Mouse (Mus musculus): ENCODE results near the gene Zfp184. TPM values are rescaled to one million over a fixed set of nuclear protein-coding genes. Genes with fewer than 3 reads are reported as not detected.
A peak's percentile ranks its signal among the peaks of the same experiment; 100 is the strongest.

Gene Zfp184
- polyA plus RNA-seq, 2 experiments = 0.41 to 0.50 TPM

DNA sequence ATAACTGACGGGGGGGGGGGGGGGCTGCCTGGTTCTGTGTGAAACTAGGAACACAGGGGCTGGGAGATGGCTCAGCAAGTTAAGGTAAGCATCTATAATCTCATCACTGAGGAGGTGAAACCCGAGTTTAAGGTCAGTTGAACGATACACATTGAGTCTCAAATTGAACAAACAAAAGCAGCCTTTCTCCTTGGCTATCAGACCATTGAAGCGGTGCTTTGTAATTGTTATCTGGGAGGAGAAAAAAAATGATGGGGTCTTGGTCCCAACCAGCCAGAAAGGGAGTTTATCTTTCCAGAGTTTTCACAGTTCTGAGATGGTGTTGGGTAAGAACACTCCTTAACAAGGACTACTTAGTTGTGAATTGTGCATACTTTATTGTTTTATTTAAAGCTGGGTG, 52.9 kb downstream of the Zfp184 start:
- 20% methylated on average over 4 of the region's 4 CpGs for WGBS (ENCODE audit: insufficient replicate concordance)
- H3K4me3 ChIP-seq (ENCODE audit: insufficient read depth in 1 of 2, low read depth in 2 of 2, low read length in 2 of 2) = no peak overlapping the region

DNA sequence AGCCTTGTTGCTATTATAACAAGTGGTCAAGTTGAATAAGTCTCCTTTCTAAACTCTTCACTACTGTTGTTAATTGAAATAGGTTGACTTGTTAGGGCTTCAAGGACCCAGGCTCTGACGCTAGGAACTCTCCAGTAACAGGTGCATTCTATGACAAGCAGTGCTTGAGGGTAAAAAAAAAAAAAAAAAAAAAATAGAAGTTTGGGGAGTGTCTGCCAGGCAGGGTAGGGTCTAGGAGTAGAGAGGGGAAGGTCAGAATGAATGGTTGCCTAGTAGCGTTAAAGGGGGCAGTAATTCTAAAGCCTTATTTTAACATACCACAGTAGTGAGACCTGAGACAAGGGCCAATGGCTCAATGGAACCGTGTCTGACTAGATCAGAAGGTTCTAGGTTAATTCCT, 53.5 kb downstream of the Zfp184 start:
- H3K4me3 ChIP-seq (ENCODE audit: insufficient read depth in 1 of 2, low read depth in 2 of 2, low read length in 2 of 2) = no peak overlapping the region

More for the DNA sequence above, 52.9 kb downstream of the Zfp184 start:
- Histone ChIP-seq H3K27ac (no peak overlapping the region), H3K4me2 (ENCODE audit: low read depth) (peak overlapping the region; percentile 74; the same call in 1 of the 2 replicates), H3K9me3 (ENCODE audit: control insufficient read depth, low read length) (no peaks in the 10 kb centered on the region), H3K4me1 (replicated peaks; ENCODE audit: control insufficient read depth in 2 of 2, insufficient read depth in 2 of 2, low read length in 1 of 2) (peaks cover 0 to 27% of the 10 kb centered on the region in 2 experiments; a peak in 3 of 4 replicates), H3K36me3 (replicated peaks; ENCODE audit: control insufficient read depth, insufficient read depth, low read depth) (no peaks in the 10 kb centered on the region), H3K9ac (replicated peaks) (no peak overlapping the region), H3K27me3 (ENCODE audit: control insufficient read depth, insufficient read depth, low read length) (peaks cover 66% of the 10 kb centered on the region)
- no peak for ATAC-seq (ENCODE audit: insufficient read depth)
- TF ChIP-seq CTCF (IDR thresholded peaks at IDR 0.05; ENCODE audit: low read depth) = no peak
- no peak for DNase-seq (ENCODE audit: low read depth in 3 of 3, low spot score in 3 of 3)

DNA sequence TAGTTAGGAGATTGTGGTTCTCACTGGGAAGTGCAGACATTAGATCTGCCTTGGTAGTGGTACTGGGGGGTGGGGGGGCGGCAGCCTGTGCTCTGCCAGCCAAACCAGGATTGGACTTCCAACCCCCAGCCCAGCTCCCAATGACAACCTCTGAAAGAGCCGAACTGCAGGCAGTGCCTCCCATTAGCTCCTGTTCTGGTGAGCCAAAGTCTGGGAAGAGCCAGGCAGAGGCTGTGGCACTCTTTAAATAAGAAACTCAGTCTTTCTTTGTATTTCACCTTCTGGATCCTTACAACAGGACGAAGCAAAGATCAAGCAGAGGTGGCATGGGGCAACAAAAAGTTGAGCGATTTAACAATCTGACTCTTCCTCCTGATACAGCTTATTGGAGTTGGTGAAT, 54.3 kb downstream of the Zfp184 start:
- 49% methylated on average over 4 of the region's 4 CpGs for WGBS (ENCODE audit: insufficient replicate concordance)
- DNase-seq (ENCODE audit: low read depth in 3 of 3, low spot score in 3 of 3) (no peak), ATAC-seq (ENCODE audit: insufficient read depth) (no peak)
- H3K4me2 ChIP-seq (ENCODE audit: low read depth) = no peak overlapping the region
- H3K36me3 ChIP-seq (replicated peaks; ENCODE audit: control insufficient read depth, insufficient read depth, low read depth) = no peaks in the 10 kb centered on the region
- no peaks in the 10 kb centered on the region for H3K9me3 ChIP-seq (ENCODE audit: control insufficient read depth, low read length)
- H3K4me3 ChIP-seq (ENCODE audit: insufficient read depth in 1 of 2, low read depth in 2 of 2, low read length in 2 of 2) = no peak overlapping the region
- no peak for TF ChIP-seq CTCF (IDR thresholded peaks at IDR 0.05; ENCODE audit: low read depth)
- no peak for TF ChIP-seq EP300 (IDR thresholded peaks at IDR 0.05; ENCODE audit: low read depth)
- no peak overlapping the region for H3K27ac ChIP-seq
- no peak overlapping the region for H3K9ac ChIP-seq (replicated peaks)
- peaks cover 0 to 27% of the 10 kb centered on the region in 2 experiments; a peak in 3 of 4 replicates for H3K4me1 ChIP-seq (replicated peaks; ENCODE audit: control insufficient read depth in 2 of 2, insufficient read depth in 2 of 2, low read length in 1 of 2)
- peaks cover 78% of the 10 kb centered on the region for H3K27me3 ChIP-seq (ENCODE audit: control insufficient read depth, insufficient read depth, low read length)

More for the DNA sequence above, 53.5 kb downstream of the Zfp184 start:
- Histone ChIP-seq H3K27ac (no peak overlapping the region), H3K4me2 (ENCODE audit: low read depth) (no peak overlapping the region), H3K36me3 (replicated peaks; ENCODE audit: control insufficient read depth, insufficient read depth, low read depth) (no peaks in the 10 kb centered on the region), H3K4me1 (replicated peaks; ENCODE audit: control insufficient read depth in 2 of 2, insufficient read depth in 2 of 2, low read length in 1 of 2) (peaks cover 0 to 27% of the 10 kb centered on the region in 2 experiments; a peak in 3 of 4 replicates), H3K9me3 (ENCODE audit: control insufficient read depth, low read length) (no peaks in the 10 kb centered on the region), H3K27me3 (ENCODE audit: control insufficient read depth, insufficient read depth, low read length) (peaks cover 70% of the 10 kb centered on the region), H3K9ac (replicated peaks) (no peak overlapping the region)
- 37% methylated on average over 3 of the region's 3 CpGs for WGBS (ENCODE audit: insufficient replicate concordance)
- DNase-seq (ENCODE audit: low read depth in 3 of 3, low spot score in 3 of 3) (no peak), ATAC-seq (ENCODE audit: insufficient read depth) (no peak)
- no peak for TF ChIP-seq CTCF (IDR thresholded peaks at IDR 0.05; ENCODE audit: low read depth)
- TF ChIP-seq EP300 (IDR thresholded peaks at IDR 0.05; ENCODE audit: low read depth) = no peak

DNA sequence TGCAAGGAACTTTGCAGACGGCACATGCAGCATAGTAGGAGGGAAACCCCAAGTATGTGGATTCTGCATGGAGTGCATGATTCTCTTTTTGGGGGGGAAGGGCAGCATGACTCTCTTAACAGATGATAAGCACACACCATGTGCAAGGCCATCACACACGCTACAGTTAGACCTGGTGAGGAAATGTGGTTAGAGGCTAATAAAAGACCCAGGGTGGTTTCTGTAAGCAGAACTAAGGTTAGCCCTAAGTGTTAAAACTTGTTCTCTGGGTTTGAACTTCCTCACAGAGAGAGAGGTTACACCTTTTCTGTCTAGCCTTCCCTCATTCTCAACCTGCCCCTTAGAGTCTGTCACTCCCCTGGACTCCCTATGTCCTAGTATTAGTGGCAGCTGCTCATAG, 56.5 kb downstream of the Zfp184 start:
- H3K4me3 ChIP-seq (ENCODE audit: insufficient read depth in 1 of 2, low read depth in 2 of 2, low read length in 2 of 2) = no peak overlapping the region
- no peak overlapping the region for H3K9ac ChIP-seq (replicated peaks)
- TF ChIP-seq EP300 (IDR thresholded peaks at IDR 0.05; ENCODE audit: low read depth) = no peak
- no peak for TF ChIP-seq CTCF (IDR thresholded peaks at IDR 0.05; ENCODE audit: low read depth)
- 21% methylated on average over 2 of the region's 2 CpGs for WGBS (ENCODE audit: insufficient replicate concordance)
- peaks cover 88% of the 10 kb centered on the region for H3K27me3 ChIP-seq (ENCODE audit: control insufficient read depth, insufficient read depth, low read length)
- no peaks in the 10 kb centered on the region for H3K9me3 ChIP-seq (ENCODE audit: control insufficient read depth, low read length)
- H3K36me3 ChIP-seq (replicated peaks; ENCODE audit: control insufficient read depth, insufficient read depth, low read depth) = no peaks in the 10 kb centered on the region
- H3K4me2 ChIP-seq (ENCODE audit: low read depth) = 0 out of 2 replicates have a peak overlapping the region, but pooled peaks have one; percentile 15
- ATAC-seq (ENCODE audit: insufficient read depth) (no peak), DNase-seq (ENCODE audit: low read depth in 3 of 3, low spot score in 3 of 3) (no peak)
- H3K4me1 ChIP-seq (replicated peaks; ENCODE audit: control insufficient read depth in 2 of 2, insufficient read depth in 2 of 2, low read length in 1 of 2) = peaks cover 0 to 19% of the 10 kb centered on the region in 2 experiments; a peak in 3 of 4 replicates
- no peak overlapping the region for H3K27ac ChIP-seq

DNA sequence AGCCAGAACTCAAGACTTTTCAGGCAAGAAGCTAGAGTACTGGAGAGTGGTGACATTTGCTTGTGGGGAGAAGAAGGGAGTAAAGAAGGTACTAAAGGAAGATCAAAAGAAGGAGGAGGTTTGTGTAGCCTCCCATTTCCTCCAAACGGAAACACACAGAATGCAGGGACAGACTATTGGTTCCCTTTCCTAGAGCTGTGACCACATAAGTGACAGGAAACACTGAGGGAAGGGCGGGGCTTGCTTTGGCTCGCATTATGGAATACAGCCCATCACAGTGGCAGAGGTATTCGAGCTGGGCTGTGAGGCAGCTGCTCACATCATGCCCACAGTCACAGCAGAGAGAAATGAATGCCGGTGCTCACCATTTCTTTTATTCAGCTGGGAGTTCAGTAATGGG, 56.9 kb downstream of the Zfp184 start:
- Histone ChIP-seq H3K27ac (no peak overlapping the region), H3K9me3 (ENCODE audit: control insufficient read depth, low read length) (no peaks in the 10 kb centered on the region), H3K4me1 (replicated peaks; ENCODE audit: control insufficient read depth in 2 of 2, insufficient read depth in 2 of 2, low read length in 1 of 2) (peaks cover 2 to 19% of the 10 kb centered on the region in 2 experiments; a peak in 3 of 4 replicates), H3K27me3 (ENCODE audit: control insufficient read depth, insufficient read depth, low read length) (peaks cover 89% of the 10 kb centered on the region), H3K9ac (replicated peaks) (no peak overlapping the region), H3K4me2 (ENCODE audit: low read depth) (0 out of 2 replicates have a peak overlapping the region, but pooled peaks have one; percentile 15), H3K36me3 (replicated peaks; ENCODE audit: control insufficient read depth, insufficient read depth, low read depth) (no peaks in the 10 kb centered on the region), H3K4me3 (ENCODE audit: insufficient read depth in 1 of 2, low read depth in 2 of 2, low read length in 2 of 2) (no peak overlapping the region)
- no peak for TF ChIP-seq CTCF (IDR thresholded peaks at IDR 0.05; ENCODE audit: low read depth)
- TF ChIP-seq EP300 (IDR thresholded peaks at IDR 0.05; ENCODE audit: low read depth) = no peak
- 5% methylated on average over 5 of the region's 5 CpGs for WGBS (ENCODE audit: insufficient replicate concordance)
- DNase-seq (ENCODE audit: low read depth in 3 of 3, low spot score in 3 of 3) (no peak), ATAC-seq (ENCODE audit: insufficient read depth) (no peak)

All from liver, embryonic 14.5 days (tissue).